Mouse (Mus musculus) forebrain, embryonic 12.5 days (tissue): ENCODE measurements around the gene Cpz. TPM values are rescaled to one million over a fixed set of nuclear protein-coding genes. Genes with fewer than 3 reads are reported as not detected.

ENCODE experiments used
- ATAC-seq: fragments of 200-750 bp; cut with Nextera tagmentation; 2 replicates; pipeline ENCODE4 v1.8.0; 2017; ENCODE audit warnings: moderate TSS enrichment; ENCODE audit not compliant: low FRiP score
- H3K27ac ChIP-seq: fragments of 300-500 bp; sonication (generic); 2 replicates; pipeline ENCODE4 v1.5.1; 2016; ENCODE audit warnings: mild to moderate bottlenecking
- H3K27me3 ChIP-seq: fragments of 300-500 bp; sonication (generic); 2 replicates; pipeline ENCODE4 v1.6.1; 2016; ENCODE audit warnings: mild to moderate bottlenecking
- H3K36me3 ChIP-seq: fragments of 300-500 bp; sonication (generic); replicated peaks from 2 replicates; pipeline ENCODE4 v1.6.1; 2016; ENCODE audit warnings: mild to moderate bottlenecking
- H3K4me1 ChIP-seq: fragments of 300-500 bp; sonication (generic); 2 replicates; pipeline ENCODE4 v1.6.1; 2016
- H3K4me2 ChIP-seq: fragments of 300-500 bp; sonication (generic); 2 replicates; pipeline ENCODE4 v1.6.1; 2016; ENCODE audit warnings: mild to moderate bottlenecking, moderate library complexity
- H3K4me3 ChIP-seq: fragments of 300-500 bp; sonication (generic); replicated peaks from 2 replicates; pipeline ENCODE4 v1.5.1; 2016; ENCODE audit warnings: mild to moderate bottlenecking
- H3K9ac ChIP-seq: fragments of 300-500 bp; sonication (generic); 2 replicates; pipeline ENCODE4 v1.6.1; 2016; ENCODE audit warnings: mild to moderate bottlenecking
- H3K9me3 ChIP-seq: fragments of 300-500 bp; sonication (generic); 2 replicates; pipeline ENCODE4 v1.6.1; 2016
- WGBS: fragments of 180-500 bp; shearing (Covaris S2); methylation state at CpG from one replicate; pipeline ENCODE4 v1.1.7; 2016; 5-methylcytosine and 5-hydroxymethylcytosine counted together
- polyA plus RNA-seq: library from polyadenylated mRNA; unstranded; fragments of >200 nt; fragmentation: Nextera tagmentation; extraction: Ambion mirVana; gene quantifications from 2 replicates; pipeline ENCODE4 v1.2.1, GENCODE M21; 2016

Gene Cpz
- polyA plus RNA-seq, 1 experiment from 2014 or later: 3.0 TPM

- H3K27me3 ChIP-seq: peaks cover 41% of the 10 kb centered on the region
- ATAC-seq: no peak
- no peak overlapping the region for H3K27ac ChIP-seq
- no peak overlapping the region for H3K9ac ChIP-seq
- H3K4me3 ChIP-seq: no peak overlapping the region
- WGBS: 72% methylated on average over 4 of the region's 4 CpGs
- H3K9me3 ChIP-seq: no peaks in the 10 kb centered on the region
- no peaks in the 10 kb centered on the region for H3K36me3 ChIP-seq
- H3K4me1 ChIP-seq: peaks cover 10% of the 10 kb centered on the region
- no peak overlapping the region for H3K4me2 ChIP-seq
Observed at GRCm38 (mm10) chr5:35459760-35460159, 65.7 kb downstream of the Cpz start.

- no peak overlapping the region for H3K27ac ChIP-seq
- 70% methylated on average over 3 of the region's 3 CpGs for WGBS
- no peak overlapping the region for H3K4me2 ChIP-seq
- ATAC-seq: no peak
- peaks cover 30% of the 10 kb centered on the region for H3K27me3 ChIP-seq
- no peak overlapping the region for H3K4me3 ChIP-seq
- H3K9ac ChIP-seq: no peak overlapping the region
- H3K9me3 ChIP-seq: no peaks in the 10 kb centered on the region
- peaks cover 25% of the 10 kb centered on the region for H3K4me1 ChIP-seq
- H3K36me3 ChIP-seq: no peaks in the 10 kb centered on the region
Observed at GRCm38 (mm10) chr5:35458267-35458666, 67.2 kb downstream of the Cpz start.

DNA sequence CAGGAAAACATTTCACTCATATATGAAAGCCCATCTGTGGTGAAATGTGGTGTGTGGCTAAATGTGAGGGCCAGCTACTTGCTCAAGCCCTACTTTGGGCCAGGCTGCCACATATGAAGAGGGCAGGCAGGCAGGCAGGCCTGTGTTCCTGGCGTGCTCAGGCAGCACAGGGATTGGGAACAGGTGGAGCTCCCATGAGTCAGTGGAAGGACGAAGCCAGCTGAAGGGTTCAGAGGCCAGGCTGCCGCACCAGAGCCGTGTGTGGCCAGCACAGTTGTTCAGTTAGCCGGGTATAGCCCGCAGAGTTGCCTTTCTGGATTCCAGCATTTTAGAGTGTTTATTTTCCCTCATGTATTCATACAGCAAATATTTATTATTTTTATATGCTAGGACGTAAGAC, 68.1 kb downstream of the Cpz start:
- no peak overlapping the region for H3K9ac ChIP-seq
- H3K27me3 ChIP-seq: peaks cover 25% of the 10 kb centered on the region
- H3K9me3 ChIP-seq: no peaks in the 10 kb centered on the region
- ATAC-seq: no peak
- H3K4me2 ChIP-seq: no peak overlapping the region
- no peak overlapping the region for H3K4me3 ChIP-seq
- H3K27ac ChIP-seq: no peak overlapping the region
- peaks cover 33% of the 10 kb centered on the region for H3K4me1 ChIP-seq
- H3K36me3 ChIP-seq: no peaks in the 10 kb centered on the region
- 81% methylated on average over 7 of the region's 7 CpGs for WGBS

GRCm38 (mm10) chr5:35454187-35454800, 71.2 kb downstream of the Cpz start:
- Histone ChIP-seq H3K9me3 (no peaks in the 10 kb centered on the region), H3K4me1 (peaks cover 38% of the 10 kb centered on the region), H3K27ac (peak overlapping the region; percentile 85), H3K4me2 (peak overlapping the region; percentile 40), H3K9ac (0 out of 2 replicates have a peak overlapping the region, but pooled peaks have one; percentile 26), H3K27me3 (peaks cover 30% of the 10 kb centered on the region), H3K36me3 (no peaks in the 10 kb centered on the region), H3K4me3 (peak overlapping the region; percentile 12; the same call in 1 of the 2 replicates)
- WGBS: 10% methylated on average over 17 of the region's 17 CpGs
- peak; percentile 83 for ATAC-seq

Other genes starting within 250 kb of the Cpz start
- gene Adra2c, start 247.4 kb downstream of the Cpz start, polyA plus RNA-seq: 0.10 TPM in 1 of 2 replicates, not detected in the other
- gene Hmx1, start 136.6 kb downstream of the Cpz start, polyA plus RNA-seq: 0.51 and 0.86 TPM in 2 replicates
- gene Trmt44, start 49.4 kb upstream of the Cpz start, polyA plus RNA-seq: 9.8 and 11.1 TPM in 2 replicates
- gene Acox3, start 57.3 kb upstream of the Cpz start, polyA plus RNA-seq: 15.6 and 17.6 TPM in 2 replicates
- 5.9 and 8.2 TPM in 2 replicates for gene Htra3, start 154.1 kb upstream of the Cpz start, polyA plus RNA-seq
- 3.0 and 4.0 TPM in 2 replicates for gene Sh3tc1, start 214.3 kb upstream of the Cpz start, polyA plus RNA-seq
- gene Ablim2, start 232.2 kb upstream of the Cpz start, polyA plus RNA-seq: 1.2 and 1.3 TPM in 2 replicates